Mouse (Mus musculus): Measurements from ENCODE around the gene Gm8909. TPM values are rescaled to one million over a fixed set of nuclear protein-coding genes. Genes with fewer than 3 reads are reported as not detected.
"Not testable (repeated sequence)": the region's sequence is repeated elsewhere in the genome, so short reads cannot be mapped to it uniquely, and the experiment has no call there.

The Gm8909 gene
- polyA plus RNA-seq, 1 experiment from 2014 or later: not detected

DNA sequence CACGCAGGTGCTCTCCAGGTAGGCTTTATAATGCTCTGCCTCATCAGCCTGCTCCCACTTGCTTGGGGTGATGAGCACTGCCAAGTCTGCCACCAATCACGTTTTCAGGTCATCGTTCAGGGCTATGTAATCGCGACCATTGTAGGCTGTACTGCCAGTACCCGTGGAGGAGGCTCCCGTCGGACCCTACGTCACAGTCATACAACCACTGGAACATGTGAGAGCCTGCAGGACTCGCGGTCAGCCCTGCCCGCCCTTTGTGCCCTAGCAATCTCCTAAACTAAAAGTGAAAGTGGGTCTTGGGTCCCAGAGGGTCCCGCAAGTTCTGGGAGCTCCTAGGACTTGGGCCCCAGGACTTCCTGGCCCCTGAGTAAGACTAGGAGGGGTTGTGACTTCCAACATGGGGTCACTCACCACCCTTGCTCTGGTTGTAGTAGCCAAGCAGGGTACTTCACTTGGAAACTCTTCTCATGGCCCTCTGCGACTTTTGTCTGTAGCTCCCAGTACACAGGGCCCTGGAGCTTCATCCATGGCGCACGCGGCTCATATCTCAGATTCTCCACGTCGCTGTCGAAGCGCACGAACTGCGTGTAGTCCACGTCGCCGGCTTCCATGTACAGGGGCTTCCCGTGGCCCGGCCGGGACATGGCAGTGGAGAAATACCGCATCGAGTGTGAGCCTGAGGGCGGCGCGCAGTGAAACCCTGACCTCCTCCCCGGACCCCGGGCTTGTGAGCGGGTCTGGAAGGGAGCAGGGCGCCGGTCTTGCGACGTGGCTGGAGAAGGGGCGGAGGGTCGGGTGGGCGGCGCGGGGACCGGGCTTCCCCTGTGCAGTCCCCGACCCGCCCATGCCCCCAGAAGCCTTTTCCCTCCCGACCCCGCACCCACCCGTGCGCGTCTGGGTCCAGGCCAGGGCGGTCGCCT is 6.9 kb downstream of the Gm8909 start:
- ATAC-seq: no peak
- in situ Hi-C loops (cut with MboI; ENCODE audit: low pct_unique_long_range_greater_than_20kb): no loop called here
- no peak for DNase-seq (ENCODE audit: low read depth, low spot score)
- no peaks in the 10 kb centered on the region for H3K27me3 ChIP-seq
- TF ChIP-seq CTCF (IDR thresholded peaks at IDR 0.05): no peak
- ChIA-PET POLR2A (no interaction called here), CTCF (no interaction called here)

GRCm38 (mm10) chr17:36158264-36158663 is 10.1 kb downstream of the Gm8909 start:
- H3K27me3 ChIP-seq; POLR2A ChIA-PET; in situ Hi-C loops (cut with MboI; ENCODE audit: low pct_unique_long_range_greater_than_20kb); CTCF ChIA-PET; ATAC-seq; DNase-seq (ENCODE audit: low read depth, low spot score): not testable (repeated sequence)

DNA sequence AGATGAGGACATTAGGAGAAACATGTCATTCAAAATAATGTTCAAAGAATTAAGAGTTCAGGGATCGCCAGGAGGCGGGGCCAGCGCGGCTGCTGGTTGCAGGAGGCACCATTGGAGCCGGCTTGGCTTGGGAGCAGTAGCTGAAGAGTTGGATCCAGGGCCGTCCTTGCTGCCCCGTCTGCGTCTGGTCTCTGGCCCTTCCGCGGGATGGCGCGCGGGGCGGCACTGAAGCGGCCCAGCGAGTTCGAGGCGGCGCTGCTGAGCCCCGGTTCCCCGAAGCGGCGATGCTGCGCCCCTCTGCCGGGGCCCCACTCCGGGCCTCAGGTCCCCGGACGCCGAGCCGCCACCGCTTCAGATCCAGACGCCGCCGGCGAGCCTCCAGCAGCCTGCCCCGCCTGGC is 10.6 kb downstream of the Gm8909 start:
- ATAC-seq; in situ Hi-C loops (cut with MboI; ENCODE audit: low pct_unique_long_range_greater_than_20kb); DNase-seq (ENCODE audit: low read depth, low spot score); CTCF ChIA-PET; POLR2A ChIA-PET; H3K27me3 ChIP-seq: not testable (repeated sequence)

- DNase-seq (ENCODE audit: low read depth, low spot score): no peak
- TF ChIP-seq CTCF (IDR thresholded peaks at IDR 0.05): no peak
- ATAC-seq: no peak
- no peaks in the 10 kb centered on the region for H3K27me3 ChIP-seq
- ChIA-PET POLR2A (no interaction called here), CTCF (no interaction called here)
- in situ Hi-C loops (cut with MboI; ENCODE audit: low pct_unique_long_range_greater_than_20kb): loop anchor here (5.0 kb wide), 1 partner anchor 33 kb away; no protein-coding TSS in a partner anchor
These were observed 13.8 kb downstream of the Gm8909 start for GRCm38 (mm10) chr17:36154271-36155149.

GRCm38 (mm10) chr17:36151200-36151599 is 17.1 kb downstream of the Gm8909 start:
- ATAC-seq; DNase-seq (ENCODE audit: low read depth, low spot score); CTCF ChIA-PET; POLR2A ChIA-PET; H3K27me3 ChIP-seq: not testable (repeated sequence)
- in situ Hi-C loops (cut with MboI; ENCODE audit: low pct_unique_long_range_greater_than_20kb): loop anchor here (5.0 kb wide), 1 partner anchor 36 kb away; no protein-coding TSS in a partner anchor

DNA sequence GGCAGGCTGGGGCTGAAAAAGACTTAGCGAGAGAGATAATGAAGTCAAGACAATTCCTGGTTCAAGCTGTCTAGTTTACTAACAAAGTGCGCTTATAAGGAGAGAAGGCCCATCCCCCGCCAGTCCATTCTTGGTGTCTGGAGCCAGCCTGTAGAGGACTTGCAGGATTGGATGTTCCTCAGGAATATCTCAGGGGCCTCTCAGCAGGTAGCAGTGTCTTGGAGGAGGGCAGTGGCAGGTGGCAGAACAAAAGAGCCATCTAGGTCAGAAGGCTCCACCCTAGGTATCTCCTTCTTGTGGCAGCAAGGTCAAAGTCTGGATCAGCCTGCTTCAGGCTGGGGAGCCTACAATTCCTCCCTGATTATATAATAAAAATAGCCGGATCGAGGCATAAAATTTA is 19.9 kb downstream of the Gm8909 start:
- H3K27me3 ChIP-seq; ATAC-seq; CTCF ChIA-PET; POLR2A ChIA-PET; DNase-seq (ENCODE audit: low read depth, low spot score); in situ Hi-C loops (cut with MboI; ENCODE audit: low pct_unique_long_range_greater_than_20kb): not testable (repeated sequence)

- H3K27me3 ChIP-seq: not testable (repeated sequence)
These were observed 21.4 kb downstream of the Gm8909 start for GRCm38 (mm10) chr17:36146937-36147336.

DNA sequence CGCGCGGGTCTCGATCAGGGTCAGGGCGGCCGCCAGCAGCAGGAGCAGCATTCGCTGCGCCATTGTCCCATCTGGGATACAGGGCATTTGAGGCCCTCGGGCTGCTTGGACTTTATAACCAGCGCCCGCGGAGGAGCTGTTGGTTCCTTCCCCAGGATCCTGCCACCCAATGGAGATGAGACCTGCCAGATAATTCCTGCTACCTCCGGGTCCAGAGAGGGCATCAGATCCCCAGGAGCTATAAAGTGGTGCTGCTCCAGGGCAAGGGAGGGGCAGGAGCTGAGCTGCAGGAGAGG is 22.5 kb downstream of the Gm8909 start:
- CTCF ChIA-PET; DNase-seq (ENCODE audit: low read depth, low spot score); POLR2A ChIA-PET; in situ Hi-C loops (cut with MboI; ENCODE audit: low pct_unique_long_range_greater_than_20kb); ATAC-seq; H3K27me3 ChIP-seq: not testable (repeated sequence)

More at GRCm38 (mm10) chr17:36146937-36147336, 21.4 kb downstream of the Gm8909 start:
- DNase-seq (ENCODE audit: low read depth, low spot score); in situ Hi-C loops (cut with MboI; ENCODE audit: low pct_unique_long_range_greater_than_20kb); CTCF ChIA-PET; ATAC-seq; POLR2A ChIA-PET: not testable (repeated sequence)

DNA sequence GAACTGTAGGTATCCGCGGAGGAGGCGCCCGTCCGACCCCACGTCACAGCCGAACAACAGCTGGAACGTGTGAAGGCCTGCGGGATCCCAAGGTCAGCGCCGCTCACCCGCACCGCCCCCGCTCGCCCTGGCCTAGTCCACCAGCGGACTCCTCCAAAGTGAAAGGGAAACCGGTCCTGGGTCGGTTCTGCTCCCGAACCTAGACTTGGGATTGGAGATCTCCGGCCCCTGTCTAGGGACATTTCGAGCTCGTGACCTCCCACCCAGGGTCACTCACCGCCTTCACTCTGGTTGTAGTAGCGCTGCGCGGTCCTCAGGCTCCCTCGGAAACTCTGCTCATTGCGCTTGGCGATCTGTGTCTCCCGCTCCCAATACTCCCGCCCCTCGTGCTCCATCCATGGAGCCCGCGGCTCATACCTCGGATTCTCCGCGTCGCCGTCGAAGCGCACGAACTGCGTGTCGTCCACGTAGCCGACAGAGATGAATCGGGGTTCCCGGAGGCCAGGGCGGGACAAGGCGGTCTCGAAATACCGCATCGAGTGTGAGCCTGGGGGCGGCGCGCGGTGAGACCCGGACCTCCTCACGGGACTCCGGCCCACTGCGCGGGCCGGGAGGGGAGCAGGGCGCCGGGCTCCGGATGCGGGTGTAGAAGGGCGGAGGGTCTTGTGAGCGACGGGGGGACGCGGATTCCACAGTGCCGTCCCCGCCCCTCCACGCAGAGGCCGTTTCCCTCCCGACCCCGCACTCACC is 23.1 kb downstream of the Gm8909 start:
- CTCF ChIA-PET: no interaction called here
- DNase-seq (ENCODE audit: low read depth, low spot score) (no peak), ATAC-seq (no peak)
- POLR2A ChIA-PET: no interaction called here
- in situ Hi-C loops (cut with MboI; ENCODE audit: low pct_unique_long_range_greater_than_20kb): no loop called here
- peaks cover 4% of the 10 kb centered on the region for H3K27me3 ChIP-seq
- TF ChIP-seq CTCF (IDR thresholded peaks at IDR 0.05): no peak

DNA sequence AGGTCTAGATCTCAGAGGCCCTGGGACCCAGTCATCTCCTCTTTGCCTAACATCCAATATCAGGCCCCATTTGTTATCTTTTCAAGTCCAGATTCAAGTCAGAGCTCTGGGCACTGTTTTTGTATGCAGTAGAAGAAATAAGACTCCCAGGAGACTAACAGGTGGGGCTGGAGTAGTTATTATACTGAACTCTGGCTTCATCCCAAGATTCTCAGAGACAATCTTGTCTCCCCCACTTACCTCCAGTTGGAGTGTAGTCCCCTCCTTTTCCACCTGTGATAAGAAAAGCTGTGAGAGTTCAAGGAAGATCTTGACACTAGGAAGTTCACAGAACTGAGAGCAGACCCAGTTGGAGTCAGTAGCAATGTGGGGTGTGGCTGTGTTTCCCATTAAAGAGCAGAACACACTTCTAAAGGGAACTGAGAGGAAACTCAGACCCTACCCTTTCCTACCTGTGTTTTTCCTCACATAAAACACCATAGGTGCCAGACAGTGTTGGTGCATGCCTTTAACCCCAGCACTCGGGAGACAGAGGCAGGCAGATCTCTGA is 32.0 kb downstream of the Gm8909 start:
- H3K27me3 ChIP-seq; POLR2A ChIA-PET; ATAC-seq; CTCF ChIA-PET; DNase-seq (ENCODE audit: low read depth, low spot score): not testable (repeated sequence)
- in situ Hi-C loops (cut with MboI; ENCODE audit: low pct_unique_long_range_greater_than_20kb): loop anchor here (10.0 kb wide), 2 partner anchors 48 to 72 kb away; no protein-coding TSS in a partner anchor

DNA sequence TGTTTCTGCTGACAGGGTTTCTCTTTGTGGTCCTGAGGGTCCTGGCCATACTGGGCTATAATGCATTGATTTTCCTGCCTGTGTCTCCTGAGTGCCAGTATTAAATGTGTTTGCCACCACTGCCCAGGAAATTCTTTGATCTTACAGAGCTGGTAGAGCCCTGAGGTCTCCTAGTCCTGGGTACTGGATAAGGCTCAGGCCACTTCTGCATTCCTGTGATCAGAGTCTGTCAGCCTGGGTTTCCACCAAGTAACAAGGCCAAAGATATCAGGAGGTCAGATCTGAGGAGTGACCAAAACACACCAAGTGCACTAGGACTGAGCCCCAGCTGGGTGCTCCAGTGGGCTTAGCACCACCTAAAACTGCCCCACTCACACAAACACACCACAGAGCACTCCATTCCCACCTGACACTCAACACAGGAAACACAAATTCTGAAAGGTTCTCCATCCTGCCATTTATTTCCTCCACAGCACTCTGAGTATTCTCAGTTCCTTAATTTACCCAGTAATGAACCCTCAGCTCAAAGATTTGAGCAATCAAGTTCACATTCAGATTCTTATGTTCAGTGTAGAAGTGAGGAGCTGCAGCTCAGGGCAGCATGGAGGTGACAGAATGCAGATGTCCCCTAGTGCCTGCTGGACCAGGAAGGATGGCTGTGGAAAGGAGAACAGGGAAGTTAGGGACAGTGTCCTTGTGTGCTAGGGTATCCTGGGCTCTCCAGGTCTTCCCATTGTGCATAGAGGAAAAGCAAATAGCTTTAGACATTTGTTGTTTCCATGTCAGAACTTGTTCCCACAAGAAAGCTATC is 32.7 kb downstream of the Gm8909 start:
- ATAC-seq; H3K27me3 ChIP-seq; POLR2A ChIA-PET; DNase-seq (ENCODE audit: low read depth, low spot score): not testable (repeated sequence)
- in situ Hi-C loops (cut with MboI; ENCODE audit: low pct_unique_long_range_greater_than_20kb): loop anchor here (10.0 kb wide), 2 partner anchors 49 to 71 kb away; no protein-coding TSS in a partner anchor
- CTCF ChIA-PET: interaction anchor here (1.1 kb wide), 1 partner anchor 75 kb away, joined by 5 read pairs; no protein-coding TSS in a partner anchor
